Mouse (Mus musculus): ENCODE measurements around the gene Pgam5. TPM values are rescaled to one million over a fixed set of nuclear protein-coding genes. Genes with fewer than 3 reads are reported as not detected.

Pgam5 gene
- total RNA-seq, 1 experiment from 2014 or later, result 23.6 TPM

DNA sequence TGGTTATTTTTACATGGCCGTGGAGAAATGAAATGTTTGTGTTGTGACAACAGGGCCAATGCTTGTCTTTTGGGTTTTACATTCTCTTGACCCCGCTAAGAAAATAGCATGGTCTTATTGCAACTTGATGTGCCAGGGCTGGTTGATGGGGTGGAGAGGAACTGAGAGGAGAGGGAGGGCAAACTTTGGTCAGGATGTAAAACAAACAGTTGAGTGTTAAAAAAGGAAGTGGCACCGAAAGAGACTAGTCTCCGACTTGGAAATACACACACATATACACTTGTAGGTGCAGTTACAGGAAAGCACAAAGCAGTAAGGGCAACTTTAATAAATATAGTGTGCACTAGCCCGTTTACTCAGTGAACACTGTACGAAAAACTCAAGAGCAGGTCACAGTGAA, 37.4 kb downstream of the Pgam5 start:
- ATAC-seq (replicated peaks; ENCODE audit: insufficient number of reproducible peaks, low FRiP score, low TSS enrichment, poor library complexity, severe bottlenecking), result peak; percentile 49; the same call in 1 of the 2 replicates

- ATAC-seq (replicated peaks; ENCODE audit: insufficient number of reproducible peaks, low FRiP score, low TSS enrichment, poor library complexity, severe bottlenecking), result no peak
Measured at GRCm38 (mm10) chr5:110231638-110232037, 38.1 kb downstream of the Pgam5 start.

DNA sequence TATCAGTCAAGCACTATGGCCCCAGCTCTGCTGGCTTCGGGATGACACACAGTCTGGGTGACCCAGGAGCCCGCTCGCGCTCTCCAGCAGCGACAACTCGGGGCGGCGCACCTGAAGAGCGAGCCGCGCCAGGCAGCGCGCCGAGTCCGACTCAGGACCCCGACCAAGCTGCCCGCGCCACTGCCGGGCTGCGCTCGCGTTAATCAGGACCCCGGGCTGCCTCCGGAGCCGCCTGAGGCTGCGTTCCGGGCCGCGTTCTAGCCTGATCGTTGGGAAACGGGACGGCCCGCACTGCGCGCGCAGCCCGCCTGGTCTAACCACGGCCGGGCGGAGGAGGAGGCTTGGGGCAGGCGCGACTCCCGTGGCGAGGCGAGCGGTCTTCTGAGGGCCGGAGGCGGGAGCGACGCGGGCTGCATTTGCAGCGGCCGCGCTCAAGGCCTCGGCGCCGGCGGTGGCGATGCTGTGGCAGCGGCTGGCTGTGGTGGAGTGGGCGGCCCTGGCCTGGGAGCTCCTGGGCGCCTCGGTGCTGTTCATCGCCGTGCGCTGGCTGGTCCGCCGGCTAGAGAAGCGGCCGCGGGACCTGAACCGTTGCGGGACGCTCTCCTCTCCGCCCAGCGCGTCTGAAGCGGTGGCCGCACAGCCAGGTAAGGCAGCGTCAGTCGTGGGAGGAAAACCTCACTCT, 38.8 kb downstream of the Pgam5 start, which contains the start of gene Ankle2:
Gene Ankle2, plus strand, starts transcription at position 225 of the 682 bp plus-strand sequence.
- ATAC-seq (replicated peaks; ENCODE audit: insufficient number of reproducible peaks, low FRiP score, low TSS enrichment, poor library complexity, severe bottlenecking), result peak; percentile 81

- ATAC-seq (replicated peaks; ENCODE audit: insufficient number of reproducible peaks, low FRiP score, low TSS enrichment, poor library complexity, severe bottlenecking), result no peak
Measured at GRCm38 (mm10) chr5:110230401-110230779, 39.3 kb downstream of the Pgam5 start.

- ATAC-seq (replicated peaks; ENCODE audit: insufficient number of reproducible peaks, low FRiP score, low TSS enrichment, poor library complexity, severe bottlenecking), result no peak
Measured at GRCm38 (mm10) chr5:110227336-110227883, 42.3 kb downstream of the Pgam5 start.

DNA sequence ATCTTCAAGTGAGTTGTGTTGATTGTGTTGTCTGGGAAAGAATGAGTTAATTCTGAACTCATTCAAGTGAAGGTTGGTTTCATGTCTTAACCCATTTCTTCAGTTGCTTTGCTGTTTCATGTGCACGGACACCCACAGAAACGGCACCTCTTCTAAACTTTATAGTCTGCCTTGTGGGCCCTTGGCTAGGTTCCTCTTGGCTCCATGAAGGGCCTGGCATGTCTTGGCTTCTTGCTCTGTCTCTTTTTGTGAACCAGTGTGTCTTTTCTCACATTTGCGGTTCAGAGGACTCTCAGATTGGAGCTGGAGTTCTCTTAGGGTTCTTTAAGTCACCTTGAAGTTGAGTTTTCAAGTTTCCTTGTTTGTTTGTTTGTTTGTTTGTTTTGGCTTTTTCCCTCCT, 44.7 kb downstream of the Pgam5 start:
- ATAC-seq (replicated peaks; ENCODE audit: insufficient number of reproducible peaks, low FRiP score, low TSS enrichment, poor library complexity, severe bottlenecking), result no peak

DNA sequence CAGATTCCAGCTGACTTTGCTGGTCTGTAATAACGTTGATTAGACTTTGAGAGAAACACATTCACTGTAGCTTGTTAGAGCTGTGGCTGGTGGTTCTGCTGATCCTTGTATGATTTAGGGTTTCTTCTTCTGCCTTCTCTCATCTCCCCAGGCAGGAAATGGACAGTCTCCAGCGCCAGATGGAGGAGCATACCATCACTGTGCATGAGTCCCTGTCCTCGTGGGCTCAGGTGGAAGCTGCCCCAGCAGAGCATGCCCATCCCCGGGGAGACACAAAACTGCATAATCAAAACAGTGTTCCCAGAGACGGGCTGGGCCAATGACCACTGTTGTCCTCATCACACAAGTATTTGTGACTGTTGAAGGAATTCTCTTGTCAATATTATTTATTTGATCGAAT, 47.0 kb downstream of the Pgam5 start:
- no peak for ATAC-seq (replicated peaks; ENCODE audit: insufficient number of reproducible peaks, low FRiP score, low TSS enrichment, poor library complexity, severe bottlenecking)

DNA sequence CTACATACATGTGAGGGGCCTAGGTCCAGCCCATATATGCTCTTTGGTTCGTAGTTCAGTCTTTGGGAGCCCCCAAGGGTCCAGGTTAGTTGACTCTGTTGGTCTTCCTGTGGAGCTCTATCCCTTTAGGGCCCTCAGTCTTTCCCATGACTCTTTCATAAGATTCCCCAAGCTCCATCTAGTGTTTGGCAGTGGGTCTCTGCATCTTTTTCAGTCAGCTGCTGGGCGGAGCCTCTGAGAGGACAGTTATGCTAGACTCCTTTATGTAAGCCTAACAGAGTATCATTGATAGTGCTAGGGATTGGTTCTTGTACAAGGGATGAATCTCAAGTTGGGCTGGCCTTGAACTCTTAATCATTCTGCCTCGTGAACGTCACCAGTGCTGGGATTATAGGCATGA, 49.4 kb downstream of the Pgam5 start:
- ATAC-seq (replicated peaks; ENCODE audit: insufficient number of reproducible peaks, low FRiP score, low TSS enrichment, poor library complexity, severe bottlenecking), result no peak

GRCm38 (mm10) chr5:110216780-110217179, 52.9 kb downstream of the Pgam5 start:
- no peak for ATAC-seq (replicated peaks; ENCODE audit: insufficient number of reproducible peaks, low FRiP score, low TSS enrichment, poor library complexity, severe bottlenecking)

DNA sequence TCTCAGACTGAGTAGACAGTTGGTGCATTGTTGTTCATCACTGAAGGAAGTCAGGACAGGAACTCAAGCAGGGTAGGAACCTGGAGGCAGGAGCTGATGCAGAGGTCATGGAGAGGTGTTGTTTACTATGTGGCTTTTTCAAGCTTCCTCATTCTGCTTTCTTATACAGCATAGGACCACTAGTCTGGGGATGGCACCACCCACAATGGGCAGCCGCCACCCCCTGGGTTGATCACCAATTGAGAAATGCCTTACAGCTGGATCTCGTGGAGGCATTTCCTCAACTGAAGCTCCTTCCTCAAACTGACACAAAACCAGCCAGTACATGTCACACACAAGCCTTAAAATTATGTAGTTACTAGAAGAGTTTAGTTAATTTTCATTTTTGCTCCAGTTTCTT, 58.4 kb downstream of the Pgam5 start:
- ATAC-seq (replicated peaks; ENCODE audit: insufficient number of reproducible peaks, low FRiP score, low TSS enrichment, poor library complexity, severe bottlenecking), result peak; percentile 93

Other genes starting within 250 kb of the Pgam5 start
- gene Gm17655, start 197.4 kb downstream of the Pgam5 start, total RNA-seq (2017), result 2.0 to 47.1 TPM (median 6.6 TPM) in 3 replicates
- gene Gm35315, start 175.5 kb downstream of the Pgam5 start, total RNA-seq (2017), result 0.39 to 0.76 TPM in 2 of 3 replicates, not detected in the other
- gene Plcxd1, start 169.9 kb downstream of the Pgam5 start, total RNA-seq (2017), result 0.10 to 2.3 TPM in 2 of 3 replicates, not detected in the other
- 31.9 to 41.2 TPM (median 37.7 TPM) in 3 replicates for gene Gtpbp6, start 161.7 kb downstream of the Pgam5 start, total RNA-seq (2017)
- gene Zfp605, start 159.8 kb downstream of the Pgam5 start, total RNA-seq (2017), result 6.8 to 11.4 TPM (median 11.3 TPM) in 3 replicates
- gene Chfr, start 134.1 kb downstream of the Pgam5 start, total RNA-seq (2017), result 84.6 to 106 TPM (median 89.6 TPM) in 3 replicates
- gene Golga3, start 93.2 kb downstream of the Pgam5 start, total RNA-seq (2017), result 26.9 to 50.9 TPM (median 39.0 TPM) in 3 replicates
- 62.3 to 65.9 TPM (median 64.4 TPM) in 3 replicates for gene Ankle2, start 38.9 kb downstream of the Pgam5 start, total RNA-seq (2017)
- 0.53 to 9.9 TPM (median 2.7 TPM) in 3 replicates for gene Pxmp2, start 16.3 kb upstream of the Pgam5 start, total RNA-seq (2017)
- 2.1 to 5.1 TPM (median 4.1 TPM) in 3 replicates for gene Pole, start 16.4 kb upstream of the Pgam5 start, total RNA-seq (2017)
- not detected in 3 replicates for gene P2rx2, start 73.3 kb upstream of the Pgam5 start, total RNA-seq (2017)
- not detected in 3 replicates for gene Lrcol1, start 74.8 kb upstream of the Pgam5 start, total RNA-seq (2017)
- gene Fbrsl1, start 178.6 kb upstream of the Pgam5 start, total RNA-seq (2017), result 18.6 to 30.8 TPM (median 22.1 TPM) in 3 replicates